Mouse (Mus musculus) adrenal gland, postnatal 0 days (tissue): ENCODE measurements around the gene Rasl11b. TPM values are rescaled to one million over a fixed set of nuclear protein-coding genes. Genes with fewer than 3 reads are reported as not detected.

ENCODE experiments used
- polyA plus RNA-seq: library from polyadenylated mRNA; unstranded; fragments of >200 nt; fragmentation: Nextera tagmentation; extraction: Ambion mirVana; gene quantifications from 2 replicates; pipeline ENCODE4 v1.2.1, GENCODE M21; 2015

Gene Rasl11b
- polyA plus RNA-seq, result 42.5 and 63.4 TPM in 2 replicates

GRCm38 (mm10) chr5:74194841-74195613 lies at the start of gene Rasl11b:
Gene Rasl11b (plus strand): TSS chr5:74195286.

Other genes with a start within 250 kb of the Rasl11b start
- gene Usp46, start 126.9 kb upstream of the Rasl11b start, polyA plus RNA-seq, result 16.7 and 17.9 TPM in 2 replicates